Mouse (Mus musculus): ENCODE data around the gene Gmeb2. TPM values are rescaled to one million over a fixed set of nuclear protein-coding genes. Genes with fewer than 3 reads are reported as not detected.

The Gmeb2 gene
- total and polyA plus RNA-seq, 3 experiments, result 11.6 to 20.7 (median 17.3) TPM

DNA sequence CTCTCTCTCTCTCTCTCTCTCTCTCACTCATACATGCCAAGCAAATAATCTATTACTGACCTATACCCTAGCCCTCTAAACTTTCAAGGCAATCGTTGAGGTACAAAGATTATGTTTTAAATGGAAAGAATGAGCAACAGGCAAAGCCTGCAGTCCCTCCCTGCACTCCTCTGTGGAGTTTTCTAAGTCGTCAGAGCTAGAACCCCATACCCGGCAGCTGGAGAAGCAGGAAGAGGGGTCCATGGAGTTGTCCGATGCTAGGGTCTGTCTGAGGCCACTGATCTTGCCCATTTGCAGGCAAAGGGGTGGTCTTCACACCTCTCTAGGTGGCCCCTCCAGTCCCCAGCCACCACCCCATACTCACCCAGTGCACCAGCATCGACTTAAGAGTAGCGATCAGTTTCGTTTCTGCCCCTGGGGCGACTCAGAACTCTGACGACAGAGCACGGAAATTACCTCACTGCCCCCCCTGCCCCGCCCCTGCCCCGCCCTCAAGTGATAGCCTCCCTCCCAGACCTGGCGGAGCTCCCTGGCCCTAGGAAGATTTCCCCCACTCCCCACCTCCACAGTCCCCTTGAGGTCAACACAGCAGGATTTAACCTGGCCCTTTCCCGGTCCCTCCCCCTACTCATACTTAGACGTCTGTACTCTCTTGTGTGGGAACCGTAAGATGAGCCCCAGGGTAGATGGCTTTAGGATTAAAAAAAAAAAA, 46.1 kb downstream of the Gmeb2 start, which contains the start of gene Helz2 (continued):
- TF ChIP-seq CHD2 (IDR thresholded peaks at IDR 0.05; ENCODE audit: low read length), result peak; percentile 38; the same call in 1 of the 2 replicates
- TF ChIP-seq TCF12 (IDR thresholded peaks at IDR 0.05; ENCODE audit: low read depth, low read length), result peak; percentile 64
- no peak for TF ChIP-seq BHLHE40 (IDR thresholded peaks at IDR 0.05; ENCODE audit: low read depth, low read length)
- TF ChIP-seq IRF4 (IDR thresholded peaks at IDR 0.05; ENCODE audit: low read depth, low read length), result peak; percentile 45; the same call in 1 of the 2 replicates
- TF ChIP-seq JUN (IDR thresholded peaks at IDR 0.05; ENCODE audit: insufficient read depth, low read depth, low read length), result no peak
- no peak for TF ChIP-seq USF1 (IDR thresholded peaks at IDR 0.05; ENCODE audit: low read depth, low read length)
- no peak for TF ChIP-seq EP300 (IDR thresholded peaks at IDR 0.05; ENCODE audit: low read length)
- peak; percentile 75 for TF ChIP-seq ZNF384 (IDR thresholded peaks at IDR 0.05; ENCODE audit: low read depth, low read length)
- TF ChIP-seq MAZ (IDR thresholded peaks at IDR 0.05; ENCODE audit: low read depth, low read length), result no peak; the same call in 1 of the 2 replicates
- TF ChIP-seq SMC3 (IDR thresholded peaks at IDR 0.05; ENCODE audit: low read depth, low read length), result no peak
- no peak for TF ChIP-seq JUND (conservative IDR thresholded peaks at IDR 0.05; ENCODE audit: low read depth, low read length)
- no peak for TF ChIP-seq KAT2A (IDR thresholded peaks at IDR 0.05; ENCODE audit: insufficient replicate concordance, low read length)
- no peak for TF ChIP-seq RCOR1 (conservative IDR thresholded peaks at IDR 0.05; ENCODE audit: low read depth, low read length)
- peak; percentile 69; the same call in 1 of the 2 replicates for TF ChIP-seq POLR2AphosphoS2 (IDR thresholded peaks at IDR 0.05; ENCODE audit: low read depth, low read length)
- no peak for TF ChIP-seq ZKSCAN1 (IDR thresholded peaks at IDR 0.05; ENCODE audit: borderline replicate concordance, low read depth, low read length)
- no peak for TF ChIP-seq ZC3H11A (IDR thresholded peaks at IDR 0.05; ENCODE audit: low read depth, low read length)
- peak; percentile 11; the same call in 1 of the 2 replicates for TF ChIP-seq HCFC1 (IDR thresholded peaks at IDR 0.05; ENCODE audit: low read depth, low read length)

DNA sequence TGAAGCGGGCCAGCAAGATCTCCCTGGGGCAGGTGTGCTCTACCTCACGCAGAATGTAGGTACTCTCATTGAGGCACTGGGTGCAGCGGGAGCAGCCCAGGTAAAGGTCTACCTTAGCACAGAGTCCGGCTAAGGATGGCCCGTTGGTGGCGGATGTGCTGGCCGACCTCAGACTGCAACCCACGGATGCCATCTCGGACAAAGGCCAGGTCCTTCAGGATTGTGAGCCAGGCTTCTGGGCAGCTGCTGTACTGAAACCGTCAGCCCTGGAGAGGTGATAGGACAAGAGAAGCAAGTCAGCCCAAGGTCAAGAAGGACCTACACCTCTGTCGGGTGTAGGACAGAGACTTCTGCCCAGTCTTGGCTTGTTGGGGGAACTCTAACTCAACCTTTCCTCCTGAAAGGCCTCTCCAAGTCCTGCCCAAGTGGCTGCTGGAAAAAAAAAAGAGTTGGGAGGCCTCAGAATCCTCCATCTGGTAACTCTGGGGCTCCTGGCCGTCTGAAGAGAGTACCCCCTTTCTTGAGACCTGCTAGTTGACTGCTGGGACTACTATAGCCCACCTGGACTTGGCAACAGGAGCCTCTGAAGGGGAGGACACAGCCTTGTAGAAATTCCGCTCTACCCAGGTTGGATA, 46.9 kb downstream of the Gmeb2 start:
- peaks cover 37 to 47% of the 10 kb centered on the region in 2 experiments for H3K36me3 ChIP-seq (replicated peaks in 1 of 2; ENCODE audit: control insufficient read depth in 1 of 2, insufficient read depth in 1 of 2, low read length in 1 of 2)
- H3K9me3 ChIP-seq (replicated peaks; ENCODE audit: low read length), result no peaks in the 10 kb centered on the region
- in situ Hi-C loops (cut with MboI; ENCODE audit: low pct_ligation_motif_present, low pct_unique_long_range_greater_than_20kb, low sequenced_read_pairs) (no loop called here), dilution Hi-C loops (cut with MboI; ENCODE audit: extremely low pct_ligation_motif_present, extremely low pct_unique_long_range_greater_than_20kb, low sequenced_read_pairs) (no loop called here)
- H3K4me2 ChIP-seq (ENCODE audit: insufficient read depth, low read depth, poor library complexity, severe bottlenecking), result peak overlapping the region; percentile 92
- TF ChIP-seq USF1 (IDR thresholded peaks at IDR 0.05; ENCODE audit: low read depth, low read length) (no peak), MXI1 (IDR thresholded peaks at IDR 0.05; ENCODE audit: low read depth, low read length) (no peak), POLR2AphosphoS2 (IDR thresholded peaks at IDR 0.05; ENCODE audit: low read depth, low read length) (no peak), ELF1 (IDR thresholded peaks at IDR 0.05; ENCODE audit: low read depth, low read length) (no peak), POLR2A (IDR thresholded peaks at IDR 0.05; ENCODE audit: low read depth, low read length) (no peak), MAX (IDR thresholded peaks at IDR 0.05; ENCODE audit: low read length) (no peak), CHD1 (IDR thresholded peaks at IDR 0.05; ENCODE audit: low read depth, low read length) (no peak), SMC3 (IDR thresholded peaks at IDR 0.05; ENCODE audit: low read depth, low read length) (no peak), ZMIZ1 (IDR thresholded peaks at IDR 0.05; ENCODE audit: low read depth, low read length) (no peak), JUN (IDR thresholded peaks at IDR 0.05; ENCODE audit: insufficient read depth, low read depth, low read length) (no peak), MEF2A (IDR thresholded peaks at IDR 0.05; ENCODE audit: borderline replicate concordance, low read depth, low read length) (no peak), CHD2 (IDR thresholded peaks at IDR 0.05; ENCODE audit: low read length) (no peak), MAZ (IDR thresholded peaks at IDR 0.05; ENCODE audit: low read depth, low read length) (no peak), PAX5 (IDR thresholded peaks at IDR 0.05; ENCODE audit: low read length) (no peak), MYC (IDR thresholded peaks at IDR 0.05; ENCODE audit: low read depth, low read length) (no peak), EP300 (IDR thresholded peaks at IDR 0.05; ENCODE audit: low read length) (no peak), MAFK (IDR thresholded peaks at IDR 0.05; ENCODE audit: insufficient replicate concordance, low read length) (no peak), RAD21 (IDR thresholded peaks at IDR 0.05; ENCODE audit: low read depth, low read length) (no peak), NRF1 (IDR thresholded peaks at IDR 0.05; ENCODE audit: low read depth, low read length) (no peak), RCOR1 (conservative IDR thresholded peaks at IDR 0.05; ENCODE audit: low read depth, low read length) (no peak)
- H3K79me2 ChIP-seq (replicated peaks; ENCODE audit: control insufficient read depth, extremely low read depth, insufficient read depth, poor library complexity, severe bottlenecking), result peaks cover 8% of the 10 kb centered on the region
- peak overlapping the region; percentile 74 to 95 (median 81) for H3K4me3 ChIP-seq (replicated peaks in 1 of 3; ENCODE audit: low read depth in 2 of 3, low read length in 2 of 3, poor library complexity in 1 of 3)
- DNase-seq (ENCODE audit: extremely low read depth), result no peak
- H3K27ac ChIP-seq (ENCODE audit: insufficient read depth, low read depth), result 0 out of 2 replicates have a peak overlapping the region, but pooled peaks have one; percentile 22
- H3K4me1 ChIP-seq (ENCODE audit: control insufficient read depth in 1 of 2, insufficient read depth in 2 of 2), result peaks cover 39 to 67% of the 10 kb centered on the region in 2 experiments
- H3K9ac ChIP-seq (ENCODE audit: insufficient read depth, low read depth), result peak overlapping the region; percentile 90
- H3K27me3 ChIP-seq (replicated peaks), result no peaks in the 10 kb centered on the region
